Mouse (Mus musculus) megakaryocyte-erythroid progenitor cell, adult 5 weeks (primary cell): ENCODE results near the gene Pdzd8. TPM values are rescaled to one million over a fixed set of nuclear protein-coding genes. Genes with fewer than 3 reads are reported as not detected.

ENCODE experiments used
- polyA plus RNA-seq: library from polyadenylated mRNA; stranded (reverse); fragments of >175 nt; gene quantifications from 2 replicates; pipeline ENCODE4 v1.2.3, GENCODE M21; 2012

Pdzd8 gene
- polyA plus RNA-seq, result 12.7 and 15.3 TPM in 2 replicates

GRCm38 (mm10) chr19:59345658-59346283 is at the start of gene Pdzd8:
TSS of gene Pdzd8 (minus strand) at chr19:59345780.

GRCm38 (mm10) chr19:59321990-59322389 is 23.6 kb downstream of the Pdzd8 start, which contains the start of gene Rps12-ps3:
TSS of gene Rps12-ps3 (plus strand) at chr19:59322290.

GRCm38 (mm10) chr19:59260718-59261442 is 84.7 kb downstream of the Pdzd8 start, which contains the start of gene Slc18a2:
TSS of gene Slc18a2 (plus strand) at chr19:59260896.

Other genes starting within 250 kb of the Pdzd8 start
- gene Vax1, start 175.7 kb downstream of the Pdzd8 start, polyA plus RNA-seq, result not detected in 2 replicates
- gene Kcnk18, start 126.6 kb downstream of the Pdzd8 start, polyA plus RNA-seq, result not detected in 2 replicates
- gene Slc18a2, start 84.9 kb downstream of the Pdzd8 start, polyA plus RNA-seq, result 7.4 and 12.9 TPM in 2 replicates
- gene Rps12-ps3, start 23.5 kb downstream of the Pdzd8 start, polyA plus RNA-seq, result 45.6 and 50.4 TPM in 2 replicates
- gene Emx2, start 112.6 kb upstream of the Pdzd8 start, polyA plus RNA-seq, result 0.04 TPM in 1 of 2 replicates, not detected in the other